Mouse (Mus musculus): Measurements from ENCODE around the gene Plscr4. TPM values are rescaled to one million over a fixed set of nuclear protein-coding genes. Genes with fewer than 3 reads are reported as not detected.
A peak's percentile ranks its signal among the peaks of the same experiment; 100 is the strongest.

Gene Plscr4
- total RNA-seq (2021) = 17.5 and 18.1 TPM in 2 replicates
- long read RNA-seq, transcript Plscr4-201 (9 exons, 3,204 nt) = major isoform, 16 of 22 reads
- long read RNA-seq, partial matches to known transcripts = 1 of 22 reads
- long read RNA-seq, other reads (novel, unspliced or antisense) = 5 of 22 reads

DNA sequence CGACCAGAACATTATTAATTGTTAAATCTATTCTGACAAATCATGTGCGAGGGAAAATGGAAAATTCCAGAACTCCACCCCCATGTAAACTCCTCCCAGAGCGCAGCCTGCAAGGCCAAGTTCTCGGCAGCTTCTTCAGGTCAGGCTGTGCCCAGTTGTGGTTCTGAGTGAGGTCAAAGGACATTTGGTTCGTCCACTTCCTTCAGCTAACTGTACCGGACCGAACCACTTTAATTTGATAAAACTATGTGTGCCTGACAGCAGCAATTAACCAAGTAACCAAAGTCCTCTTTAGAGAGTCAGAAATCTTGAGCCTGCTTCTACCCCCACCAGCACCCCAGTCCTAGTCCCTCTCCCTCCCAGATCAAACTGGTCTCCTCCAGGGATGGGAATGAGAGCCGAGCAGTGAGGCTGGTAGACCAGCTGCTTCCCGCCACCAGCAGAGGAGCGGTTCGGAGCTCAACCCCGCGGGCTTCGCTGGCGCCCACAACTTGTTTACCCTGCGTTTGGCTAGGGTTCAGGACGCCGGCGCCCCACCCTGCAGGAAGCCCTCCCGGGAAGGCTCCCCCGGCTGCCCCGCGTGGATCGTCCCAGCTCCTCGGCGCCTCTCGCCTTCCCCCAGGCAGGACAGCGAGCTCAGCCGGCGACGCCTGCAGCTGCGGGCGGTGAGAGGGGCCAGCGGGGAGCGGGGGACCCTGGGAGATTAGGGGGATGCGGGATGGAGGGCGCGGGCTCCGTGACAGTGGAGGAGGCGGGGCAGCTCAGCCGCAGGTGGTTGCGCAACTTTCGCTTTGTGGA, at the start of gene Plscr4:
Plscr4 (plus strand) TSS at position 113 of the 798 bp plus-strand sequence.
- DNase-seq = peak; percentile 71

GRCm38 (mm10) chr9:92410225-92410624, 46.9 kb upstream of the Plscr4 start:
- DNase-seq = no peak

GRCm38 (mm10) chr9:92412045-92412444, 45.1 kb upstream of the Plscr4 start:
- DNase-seq = no peak

- DNase-seq = no peak
Observed at GRCm38 (mm10) chr9:92413684-92414083, 43.5 kb upstream of the Plscr4 start.

GRCm38 (mm10) chr9:92437781-92438180, 19.4 kb upstream of the Plscr4 start:
- DNase-seq = no peak

DNA sequence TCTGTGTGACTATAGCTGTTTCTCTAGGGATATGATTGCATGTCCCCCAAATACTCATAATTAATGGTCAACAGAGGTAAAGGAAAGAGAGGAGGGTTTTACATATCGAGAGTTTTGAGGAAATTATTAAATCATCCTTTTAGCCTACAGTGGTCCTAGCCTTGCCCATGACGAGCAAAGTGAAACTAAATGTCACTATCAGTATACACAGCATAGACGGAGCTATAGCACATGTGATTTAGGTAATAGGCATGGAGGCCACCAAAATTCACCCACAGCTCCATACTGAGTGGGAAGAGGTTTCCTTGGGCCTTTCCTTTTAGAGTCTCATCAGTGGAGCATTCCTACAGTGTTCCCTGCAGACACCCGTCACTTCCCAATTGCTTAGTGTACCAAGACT, 15.7 kb upstream of the Plscr4 start:
- no peak for DNase-seq

DNA sequence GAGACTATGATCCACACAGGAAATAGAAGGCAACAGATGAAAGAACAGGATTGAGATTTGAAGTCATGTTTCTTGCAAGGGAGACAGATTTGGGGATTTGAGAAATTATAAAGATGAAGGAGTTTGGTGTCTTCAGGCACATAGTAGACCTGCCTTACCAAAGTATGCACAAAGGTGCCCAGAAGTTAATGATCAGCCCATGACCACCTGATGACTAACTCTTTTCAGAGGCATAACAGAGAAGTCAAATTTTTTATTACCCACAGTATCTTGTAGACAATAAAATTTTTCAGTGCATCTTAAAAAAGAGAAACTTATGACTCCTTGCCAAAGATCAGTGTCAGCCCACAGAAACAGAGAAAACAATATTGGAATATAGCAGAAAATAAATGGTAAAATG, 12.6 kb upstream of the Plscr4 start:
- no peak for DNase-seq

GRCm38 (mm10) chr9:92456605-92457004, 568 bp upstream of the Plscr4 start:
- no peak for DNase-seq

DNA sequence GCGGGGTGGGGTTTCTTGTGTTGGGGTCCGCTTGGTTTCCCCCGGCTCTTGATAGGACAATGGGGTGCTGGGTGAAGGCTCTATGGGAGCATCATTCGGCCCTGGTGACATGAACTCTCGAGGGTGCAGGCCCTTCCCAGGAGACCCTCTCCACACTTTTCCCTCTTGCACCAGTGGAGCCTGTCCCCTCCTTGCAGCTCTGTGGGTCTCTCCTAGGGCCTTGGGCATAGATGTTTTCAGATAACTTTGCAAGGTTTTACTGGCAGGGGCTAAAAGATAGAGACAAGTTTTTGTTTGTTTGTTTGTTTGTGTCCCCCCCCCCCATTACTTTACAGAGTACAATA, 858 bp downstream of the Plscr4 start:
- DNase-seq = no peak

DNA sequence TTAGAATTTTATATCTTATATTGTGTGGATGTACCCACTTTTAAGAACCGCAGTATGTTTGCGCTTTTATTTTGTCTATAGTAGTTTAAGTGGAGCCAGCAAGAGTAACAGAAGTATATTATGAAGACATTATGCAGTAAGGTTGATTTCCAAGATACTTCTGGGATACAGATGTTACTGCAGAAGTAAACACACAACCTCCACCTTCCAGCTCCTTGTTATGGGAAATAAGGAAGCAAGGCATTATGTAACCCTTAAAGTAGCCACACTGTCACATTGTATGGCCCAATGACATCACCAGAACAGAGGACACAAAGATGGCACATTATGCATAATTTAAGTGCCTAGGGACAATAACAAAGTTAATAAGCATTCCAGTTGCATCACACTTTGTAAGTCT, 1.2 kb downstream of the Plscr4 start:
- no peak for DNase-seq

DNA sequence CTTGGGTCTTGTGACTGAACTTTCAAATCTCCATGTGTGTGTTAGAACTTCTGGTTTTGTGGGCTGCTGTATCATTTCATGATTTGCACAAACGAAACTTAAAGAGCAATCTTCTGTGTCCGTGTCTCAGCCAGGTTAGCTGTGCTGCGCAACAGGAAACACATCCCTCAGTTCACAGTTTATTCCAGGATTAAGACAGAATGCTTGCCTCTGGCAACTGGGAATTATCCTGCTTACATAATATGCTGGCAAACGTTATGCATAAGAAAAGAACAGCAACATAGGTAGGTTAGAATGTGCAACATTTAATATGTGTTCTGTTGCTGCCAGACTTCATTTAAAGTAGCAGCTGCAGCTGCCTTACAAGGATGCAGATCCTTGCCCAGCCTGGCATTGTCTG, 10.6 kb downstream of the Plscr4 start:
- no peak for DNase-seq

- DNase-seq = no peak
Observed at GRCm38 (mm10) chr9:92472256-92472855, 15.2 kb downstream of the Plscr4 start.

GRCm38 (mm10) chr9:92473178-92473577, 16.0 kb downstream of the Plscr4 start:
- no peak for DNase-seq

DNA sequence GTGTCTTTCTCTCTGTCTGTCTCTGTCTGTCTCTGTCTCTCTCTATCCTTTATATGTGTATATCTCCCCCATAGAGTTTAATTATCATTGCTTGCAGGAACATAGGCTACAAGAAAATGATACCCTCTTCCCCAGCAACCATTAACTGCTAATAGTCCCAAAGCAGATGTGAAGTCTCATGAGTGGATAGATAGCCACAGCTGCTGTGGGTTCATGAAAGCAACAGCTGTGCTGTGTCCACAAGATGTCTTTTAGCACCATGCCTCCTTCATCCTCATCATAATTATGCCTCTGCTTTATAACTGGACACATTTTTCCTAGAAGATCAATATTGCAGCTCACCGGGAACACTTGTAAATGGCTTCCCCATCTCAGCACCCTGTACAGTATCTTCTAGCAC, 17.1 kb downstream of the Plscr4 start:
- DNase-seq = no peak

- DNase-seq = no peak
Observed at GRCm38 (mm10) chr9:92481663-92482062, 24.5 kb downstream of the Plscr4 start.

GRCm38 (mm10) chr9:92482551-92482950, 25.4 kb downstream of the Plscr4 start:
- no peak for DNase-seq

DNA sequence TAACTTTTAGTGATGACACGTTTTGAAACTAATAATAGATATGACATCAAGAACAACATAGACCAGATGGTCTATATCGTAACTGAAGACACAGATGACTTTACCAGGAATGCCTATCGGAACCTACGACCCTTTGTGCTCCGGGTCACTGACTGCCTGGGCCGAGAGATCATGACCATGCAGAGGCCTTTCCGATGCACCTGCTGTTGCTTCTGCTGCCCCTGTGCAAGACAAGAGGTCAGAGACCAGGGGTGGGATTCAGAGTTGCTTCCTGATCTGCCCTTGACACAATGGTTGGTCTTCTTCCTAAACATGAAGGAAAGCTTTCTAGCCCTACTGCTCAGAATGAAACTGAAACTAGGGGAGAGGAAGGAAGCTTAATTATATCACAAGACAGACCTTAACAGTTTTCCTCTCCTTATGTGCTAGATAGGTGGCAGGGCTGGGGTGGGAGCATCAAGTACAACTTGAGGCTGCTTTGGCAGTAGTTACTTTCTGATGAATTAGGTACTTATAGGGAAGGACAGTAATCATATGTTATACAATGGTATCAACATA, 27.6 kb downstream of the Plscr4 start:
- no peak for DNase-seq

DNA sequence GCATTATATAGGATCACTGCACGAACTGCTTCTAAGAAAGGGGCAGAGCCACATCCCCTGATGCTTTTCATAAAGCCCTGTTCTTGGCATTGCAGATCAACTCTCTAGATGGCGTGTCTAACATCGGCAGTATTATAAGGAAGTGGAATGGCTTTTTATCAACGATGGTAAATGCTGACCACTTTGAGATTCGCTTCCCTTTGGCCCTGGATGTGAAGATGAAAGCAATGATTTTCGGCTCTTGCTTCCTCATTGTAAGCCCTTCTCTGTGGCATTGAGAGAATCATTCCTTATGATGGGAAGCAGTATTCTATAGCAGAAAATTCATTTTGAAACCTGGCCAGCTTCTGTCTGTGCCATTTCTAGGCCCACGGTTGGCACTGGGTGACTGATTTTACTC, 32.7 kb downstream of the Plscr4 start:
- no peak for DNase-seq

DNA sequence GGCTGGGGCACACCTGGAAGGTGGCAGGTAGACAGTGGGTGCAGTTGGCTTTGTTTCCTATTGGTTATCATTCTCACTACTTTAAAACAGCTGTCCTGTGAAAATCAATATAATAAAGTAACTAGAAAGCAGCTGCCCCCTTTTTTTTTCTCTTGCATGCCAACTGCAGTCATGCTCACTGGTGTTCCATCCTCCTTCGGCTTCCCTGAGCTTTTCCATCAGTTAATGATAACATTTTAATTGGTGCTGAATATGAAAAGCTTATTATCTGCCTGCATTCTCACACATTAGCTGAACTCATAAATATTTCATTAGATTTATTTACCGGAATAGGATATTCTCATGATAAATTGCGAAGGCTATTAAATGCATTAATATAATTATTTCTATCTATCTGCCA, 33.1 kb downstream of the Plscr4 start:
- no peak for DNase-seq

GRCm38 (mm10) chr9:92491274-92491673, 34.1 kb downstream of the Plscr4 start:
- no peak for DNase-seq

GRCm38 (mm10) chr9:92499710-92500410, 42.7 kb downstream of the Plscr4 start:
- DNase-seq = peak; percentile 90

DNA sequence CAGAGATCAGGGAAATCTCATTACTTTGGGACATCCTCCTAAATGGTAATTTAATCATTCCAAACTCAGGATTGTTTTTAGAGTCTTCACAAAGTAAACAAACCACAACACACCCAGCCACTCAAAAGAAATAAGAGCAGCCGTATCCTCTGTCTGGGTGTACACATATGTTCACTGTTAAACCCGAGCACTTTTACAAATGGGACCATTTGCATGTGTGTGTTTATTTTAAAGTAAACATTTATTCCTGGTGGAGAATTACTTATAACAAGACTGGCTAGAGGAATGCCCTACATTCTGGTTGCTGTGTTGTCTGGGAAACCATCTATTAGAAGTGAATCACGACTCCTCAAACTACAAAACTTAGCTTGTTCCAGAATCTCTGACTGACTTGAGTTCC, 47.1 kb downstream of the Plscr4 start:
- no peak for DNase-seq

DNA sequence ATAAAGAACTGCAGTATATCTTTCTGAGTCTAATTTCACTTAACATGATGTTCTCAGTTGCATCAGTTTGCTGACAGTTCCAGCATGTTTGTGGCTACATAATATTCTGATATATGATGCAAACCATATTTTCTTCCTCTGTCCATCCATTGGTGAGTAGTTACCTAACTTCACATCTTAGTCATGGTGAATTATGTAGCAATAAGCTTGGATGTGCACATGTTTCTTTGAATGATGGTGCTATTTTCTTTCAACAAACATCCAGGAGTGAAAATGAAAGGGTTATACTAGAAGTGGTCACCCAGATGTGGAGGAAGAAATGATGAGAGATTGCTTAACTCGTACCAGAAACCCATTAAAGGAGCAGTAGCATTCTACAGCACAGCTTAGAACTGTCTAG, 47.7 kb downstream of the Plscr4 start:
- no peak for DNase-seq
